Mouse (Mus musculus) R1 (cell line): ENCODE results near the gene Lyl1.
A peak's percentile ranks its signal among the peaks of the same experiment; 100 is the strongest.

ENCODE experiments used
- DNase-seq: peaks from one replicate; pipeline ENCODE4 v3.0.0-alpha.2; 2018; ENCODE audit warnings: low read depth, low spot score

Gene Lyl1

GRCm38 (mm10) chr8:84700941-84701911 is at the start of gene Lyl1:
Gene Lyl1 (plus strand): TSS chr8:84701457.
- DNase-seq: peak; percentile 34

DNA sequence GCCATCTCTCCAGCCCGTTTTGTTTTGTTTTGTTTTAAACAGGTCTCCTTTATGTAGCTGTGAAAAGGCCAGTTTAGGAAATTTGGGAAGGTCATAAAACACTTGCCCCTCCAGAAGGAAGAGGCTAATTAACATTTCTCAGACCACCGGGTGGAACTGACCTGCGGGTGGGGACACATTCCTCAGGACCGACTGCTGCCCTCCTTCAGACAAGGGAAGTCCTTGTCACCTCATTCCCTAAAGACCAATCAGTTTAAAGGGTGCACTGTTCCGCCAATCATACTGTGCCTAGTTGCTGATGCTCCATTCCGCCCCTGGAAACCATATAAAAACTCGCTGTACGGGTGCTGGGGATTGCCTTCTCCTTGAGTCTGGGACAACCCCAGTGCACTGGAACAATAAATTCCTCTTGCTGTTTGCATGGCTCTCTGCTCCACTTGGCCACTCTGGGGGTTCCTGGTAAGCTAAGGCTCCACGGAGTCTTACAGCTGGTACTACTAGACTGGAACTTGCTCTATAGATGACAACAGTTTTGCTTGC is 48.1 kb upstream of the Lyl1 start:
- no peak for DNase-seq

DNA sequence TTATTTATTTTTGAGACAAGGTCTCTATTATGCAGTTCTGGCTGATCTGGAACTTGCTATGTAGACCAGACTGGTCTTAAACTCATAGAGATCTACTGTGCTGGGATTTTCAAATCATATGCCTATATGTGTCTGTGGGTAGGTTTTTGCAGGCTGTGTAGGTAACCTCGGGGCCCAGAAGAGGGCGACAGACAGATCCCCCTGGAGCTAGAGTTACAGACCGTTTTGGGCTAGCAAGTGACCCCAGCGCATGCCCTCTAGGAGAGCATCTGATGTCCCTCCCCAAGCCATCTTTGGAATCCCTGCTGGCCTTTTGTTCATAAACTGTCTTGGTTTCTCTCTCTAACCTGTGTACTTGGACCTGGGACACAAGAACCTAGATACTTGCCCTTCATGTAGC is 46.7 kb upstream of the Lyl1 start:
- peak; percentile 81 for DNase-seq

DNA sequence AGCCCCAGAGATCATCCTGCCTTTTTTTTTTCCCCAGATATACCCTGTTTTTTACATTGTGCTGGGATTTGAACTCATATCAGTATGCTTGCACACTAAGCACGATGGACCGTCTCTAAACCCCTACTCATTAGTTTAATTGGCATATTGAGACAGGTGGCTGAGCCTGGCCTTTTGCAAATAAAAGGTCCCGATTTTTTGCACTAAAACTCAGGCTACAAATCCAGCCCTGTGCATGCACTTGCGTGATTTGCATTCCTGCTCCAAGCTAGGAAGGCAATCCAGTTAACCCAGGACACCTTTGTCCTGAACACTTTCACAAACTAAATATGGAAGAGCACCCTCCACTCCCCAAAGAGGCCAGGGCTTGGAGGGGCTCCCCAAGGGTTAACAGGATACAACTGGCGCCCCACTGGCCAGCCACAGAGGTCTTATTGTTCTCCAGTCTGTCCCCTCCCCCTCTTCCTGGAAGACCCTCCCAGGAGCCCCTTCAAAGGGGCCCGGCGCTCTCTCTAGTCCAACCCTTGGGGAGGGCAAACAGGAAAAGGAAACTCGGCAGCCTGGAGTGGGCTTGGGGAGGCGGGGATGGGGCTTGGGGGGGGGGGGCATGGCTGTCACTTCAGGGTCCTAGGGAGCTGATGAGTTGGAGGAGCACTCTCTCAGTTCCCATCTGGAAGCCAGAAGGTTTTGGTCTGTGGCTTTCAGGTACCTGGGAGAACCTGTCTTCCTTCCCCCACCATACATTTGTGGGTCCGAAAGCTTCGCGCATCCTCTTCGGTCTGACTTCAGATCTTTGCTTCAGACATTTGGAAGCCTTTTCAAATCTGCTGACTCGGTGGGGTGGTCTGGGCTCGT is 45.7 kb upstream of the Lyl1 start:
- DNase-seq: peak; percentile 95

- DNase-seq: peak; percentile 40
Measured at GRCm38 (mm10) chr8:84656191-84656525, 45.1 kb upstream of the Lyl1 start.

DNA sequence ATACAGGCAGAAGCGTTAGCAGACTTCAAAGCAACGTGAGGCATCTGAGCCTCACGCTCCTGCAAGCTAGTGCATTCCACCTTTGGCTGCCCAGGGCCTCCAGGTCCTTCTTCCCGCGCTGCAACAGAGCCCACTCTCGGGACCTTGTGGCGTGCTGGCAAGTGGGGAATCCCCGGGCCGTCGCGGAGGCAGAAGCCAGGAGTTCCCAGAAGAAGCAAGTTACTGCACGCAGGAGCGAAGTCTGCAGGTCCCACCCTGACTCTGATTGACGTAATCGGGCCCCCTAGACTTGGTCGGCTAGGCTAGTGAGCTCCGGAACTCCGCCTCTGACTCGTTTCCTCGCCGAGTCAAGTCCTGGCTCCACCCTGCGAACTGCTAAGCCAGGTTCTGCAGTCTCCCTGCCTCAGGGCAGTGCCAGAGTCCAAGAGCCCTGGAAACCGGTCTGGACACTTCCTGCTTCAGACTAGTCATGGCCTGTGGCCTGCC is 44.6 kb upstream of the Lyl1 start:
- DNase-seq: peak; percentile 93

- DNase-seq: no peak
Measured at GRCm38 (mm10) chr8:84657203-84657602, 44.1 kb upstream of the Lyl1 start.

GRCm38 (mm10) chr8:84657680-84658079 is 43.6 kb upstream of the Lyl1 start:
- peak; percentile 86 for DNase-seq

DNA sequence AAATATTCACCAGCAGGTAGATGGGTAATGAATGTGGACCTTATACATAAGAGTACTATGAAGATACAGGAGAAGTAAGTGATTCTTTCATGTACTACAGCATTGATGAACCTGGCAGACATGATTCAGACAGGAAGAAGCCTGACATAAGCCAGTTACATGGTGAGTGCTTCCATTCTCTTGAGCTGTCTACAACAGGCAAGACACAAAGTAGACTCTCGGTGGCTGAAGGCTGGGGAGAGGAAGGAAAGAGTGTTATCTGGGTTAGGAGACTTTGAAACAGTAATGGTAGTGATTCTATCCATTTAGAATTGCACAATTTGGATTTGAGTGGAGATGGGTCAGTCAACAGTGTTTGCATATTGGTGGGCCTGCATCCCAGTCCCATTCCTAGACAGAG is 42.3 kb upstream of the Lyl1 start:
- no peak for DNase-seq

GRCm38 (mm10) chr8:84659936-84660818 is 41.1 kb upstream of the Lyl1 start:
- peak; percentile 98 for DNase-seq

DNA sequence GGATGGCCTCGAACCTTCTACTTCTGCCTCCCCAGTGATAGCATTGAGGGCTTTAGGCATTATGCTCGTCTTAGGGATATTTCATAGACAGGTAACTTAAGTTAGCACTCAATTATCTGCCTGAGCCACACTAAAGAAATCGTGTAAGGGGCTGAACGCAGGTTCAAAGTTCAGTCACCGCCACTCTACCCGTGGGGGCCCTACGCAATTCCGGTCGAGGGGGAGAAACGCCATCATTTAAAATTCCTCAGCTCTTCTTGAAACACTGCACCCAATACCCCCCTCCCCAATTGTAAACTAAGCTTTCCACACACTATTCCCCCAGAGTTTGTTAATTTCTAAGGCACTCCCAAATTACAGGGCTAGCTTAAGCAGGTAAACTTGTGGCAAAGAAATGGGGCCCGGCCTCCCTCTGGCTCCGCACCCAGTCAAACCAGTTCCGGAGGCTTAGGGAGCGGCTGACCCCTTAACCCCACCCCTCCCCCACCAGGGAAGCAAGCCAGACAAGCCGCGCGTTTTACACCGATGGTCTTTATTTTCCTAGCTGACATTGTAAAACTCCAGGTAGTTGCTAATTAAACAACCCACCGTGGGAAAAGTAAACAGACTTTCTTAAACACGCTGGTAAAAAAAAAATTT is 40.3 kb upstream of the Lyl1 start:
- DNase-seq: peak; percentile 94

GRCm38 (mm10) chr8:84661458-84661871 is 39.8 kb upstream of the Lyl1 start:
- DNase-seq: peak; percentile 92

DNA sequence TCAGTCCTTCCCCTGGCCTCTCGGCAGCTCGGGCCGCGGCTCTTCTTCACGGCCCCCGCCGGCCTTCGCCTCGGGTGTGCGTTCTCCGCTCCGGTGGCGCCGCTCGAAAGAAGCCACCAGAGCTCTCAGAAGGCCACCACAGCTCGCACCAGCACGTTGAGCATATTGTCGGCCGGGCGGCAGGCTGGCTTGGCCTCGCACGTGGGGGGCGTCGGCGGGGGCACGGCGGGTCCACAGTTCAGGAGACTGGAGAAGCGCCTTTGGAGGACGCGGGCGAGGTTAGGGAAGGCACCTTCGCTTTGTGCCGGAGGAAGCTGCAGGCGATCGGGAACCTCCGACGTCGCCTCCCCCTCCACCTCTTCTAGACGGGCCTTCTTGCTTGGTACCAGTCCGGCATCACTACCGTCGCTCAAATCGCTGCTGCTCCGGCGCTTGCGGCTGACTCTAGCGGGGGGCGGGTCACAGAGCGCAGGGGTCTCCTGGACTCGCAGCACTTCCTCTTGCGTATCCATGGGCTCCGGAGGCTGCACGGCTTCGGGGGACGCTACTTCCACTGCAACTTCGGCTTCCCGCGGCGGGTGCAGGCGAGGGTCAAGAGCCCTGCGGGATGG is 39.2 kb upstream of the Lyl1 start:
- DNase-seq: no peak

DNA sequence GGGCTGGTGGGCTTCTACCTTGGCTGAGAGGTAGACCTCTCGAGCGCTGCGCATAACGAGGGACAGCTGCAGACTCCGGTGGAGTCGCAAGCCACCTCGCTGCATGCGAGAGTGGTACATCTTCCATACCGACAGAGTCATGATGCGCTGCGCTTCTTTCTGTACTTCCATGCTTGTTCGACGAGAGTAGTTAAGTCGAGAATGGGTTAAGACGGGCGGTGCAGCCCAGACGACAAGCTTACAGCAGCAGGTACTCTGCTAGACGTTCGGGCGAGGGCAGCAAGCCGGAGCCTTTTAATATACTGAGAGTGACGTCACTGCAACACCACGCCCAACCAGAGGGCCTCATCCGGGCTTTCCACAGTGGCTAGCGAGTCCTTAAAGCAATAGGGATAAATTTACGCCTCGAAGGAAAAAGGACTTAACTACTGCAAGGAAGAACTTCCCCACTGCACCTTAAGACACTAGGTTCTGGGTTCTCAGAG is 38.6 kb upstream of the Lyl1 start, which contains the start of gene Ier2:
Ier2 (minus strand) TSS at position 272 of the 485 bp plus-strand sequence.
- DNase-seq: peak; percentile 97

DNA sequence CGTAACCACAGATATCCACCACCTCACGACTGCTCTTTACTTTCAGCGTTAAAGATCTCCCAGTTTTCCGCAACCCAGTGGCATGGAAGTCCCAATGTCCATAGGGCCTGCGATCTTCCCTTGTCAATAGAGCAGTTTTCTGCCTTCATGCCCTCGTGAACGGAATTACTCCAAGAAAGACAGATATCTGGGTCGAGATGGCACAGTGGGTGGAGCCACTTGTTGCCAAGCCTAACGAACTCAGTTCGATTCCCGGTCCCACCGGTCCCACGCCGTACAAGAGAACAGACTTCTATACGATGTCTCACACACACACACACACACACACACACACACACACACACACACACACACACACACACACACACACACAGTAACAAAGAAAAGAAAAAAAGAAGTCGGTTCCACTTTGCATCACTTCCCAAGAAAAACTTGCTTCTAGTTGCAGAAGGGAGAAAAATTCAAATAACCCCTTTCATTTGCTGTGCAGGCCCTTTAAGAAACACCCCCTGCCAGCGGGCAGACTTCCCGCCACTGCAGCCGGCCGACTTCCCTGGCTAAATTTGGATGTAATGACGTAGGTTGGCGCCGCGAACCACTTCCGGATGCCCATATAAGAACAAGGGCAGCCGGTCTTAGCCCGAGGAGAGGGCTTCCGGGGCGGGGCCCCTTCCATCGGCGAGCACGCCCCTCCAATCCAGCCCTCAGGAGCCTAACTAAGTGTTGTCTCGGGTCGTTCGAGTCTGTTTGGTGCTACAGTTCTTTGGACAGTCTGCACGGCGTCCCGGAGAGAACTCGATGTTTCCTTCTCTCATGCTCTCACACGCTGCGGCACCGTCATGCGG is 37.6 kb upstream of the Lyl1 start:
- peak; percentile 99 for DNase-seq

DNA sequence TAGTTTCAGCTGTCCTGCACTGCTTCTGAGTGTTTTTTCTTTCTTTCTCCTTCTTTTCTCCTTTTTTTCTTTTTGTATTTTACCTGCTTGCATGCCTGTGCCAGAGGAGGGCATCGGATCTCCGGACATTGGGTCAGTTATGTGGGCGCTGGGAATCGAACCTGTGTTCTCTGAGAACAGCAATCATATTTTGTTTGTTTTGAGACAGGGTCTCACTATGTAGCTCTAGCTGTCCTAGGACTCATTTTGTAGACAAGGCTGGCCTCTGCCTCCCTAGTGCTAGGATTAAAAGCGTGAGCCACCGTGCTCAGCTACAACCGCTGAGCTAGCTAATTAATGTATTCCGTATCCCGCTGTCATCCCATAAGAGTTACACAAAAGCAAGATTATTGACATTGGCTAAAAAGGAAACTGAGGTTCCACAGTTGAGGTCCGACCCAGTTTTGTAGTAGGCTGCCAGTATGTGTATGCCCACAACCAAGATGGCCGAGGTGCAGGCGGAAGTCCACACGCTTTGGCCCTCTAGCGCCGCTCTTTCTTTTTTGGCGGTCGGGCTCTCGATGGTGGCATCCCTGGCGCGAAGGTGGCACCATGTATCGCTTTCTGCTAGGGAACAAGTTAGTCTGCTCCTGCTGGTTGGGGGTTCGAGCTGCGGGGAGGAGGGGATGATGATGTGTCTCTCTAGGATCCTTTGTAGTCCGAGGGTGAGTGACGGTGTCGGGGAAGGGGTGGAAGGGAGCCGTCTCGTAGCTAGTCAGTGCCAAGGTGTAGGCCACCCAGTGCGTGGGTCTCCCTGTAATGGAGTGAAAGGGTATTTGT is 36.5 kb upstream of the Lyl1 start:
- DNase-seq: peak; percentile 83

GRCm38 (mm10) chr8:84665385-84665893 is 35.8 kb upstream of the Lyl1 start:
- DNase-seq: peak; percentile 67

DNA sequence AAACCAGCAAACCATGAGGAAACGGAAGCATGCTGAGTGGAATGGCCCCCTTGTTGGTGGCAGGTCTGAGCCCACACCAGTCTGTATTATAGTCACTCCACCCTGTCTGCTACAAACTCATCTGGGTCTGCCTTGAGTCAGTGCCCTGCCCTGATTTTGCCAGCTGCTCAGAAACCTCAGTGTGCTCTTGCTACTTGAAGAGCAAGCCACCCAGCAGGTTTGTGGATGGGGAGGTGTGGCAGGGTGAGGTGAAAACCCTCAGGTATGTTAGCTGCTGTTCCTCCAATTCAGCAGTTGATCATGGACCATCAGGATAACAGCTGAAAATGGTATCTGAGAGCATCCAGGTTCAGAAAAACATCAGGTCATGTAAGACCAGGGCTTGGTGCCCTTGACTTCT is 33.2 kb upstream of the Lyl1 start:
- no peak for DNase-seq
